Mouse (Mus musculus) hindbrain, embryonic 14.5 days (tissue): ENCODE measurements at regions not wholly inside any gene's neighbourhood (a gene's known extent, or its start where the extent isn't known, plus 50 kb on each side); places are given as distances from the start of the nearest gene placed in this dataset.

Experiments used
- ATAC-seq: fragments of 200-750 bp; cut with Nextera tagmentation; 2 replicates; pipeline ENCODE4 v1.8.0; 2017; ENCODE audit warnings: moderate number of reproducible peaks, mild to moderate bottlenecking, moderate TSS enrichment, moderate library complexity; ENCODE audit not compliant: low FRiP score
- DNase-seq: peaks from one replicate; pipeline ENCODE4 v3.0.0-alpha.2; 2015; ENCODE audit warnings: low spot score
- H3K27ac ChIP-seq: fragments of 300-500 bp; sonication (generic); 2 replicates; pipeline ENCODE4 v1.5.1; 2014; ENCODE audit warnings: mild to moderate bottlenecking, moderate library complexity
- H3K27me3 ChIP-seq: fragments of 300-500 bp; sonication (generic); 2 replicates; pipeline ENCODE4 v1.6.1; 2014; ENCODE audit warnings: mild to moderate bottlenecking, low read length, mixed read lengths; ENCODE audit not compliant: control insufficient read depth, insufficient read depth
- H3K36me3 ChIP-seq: fragments of 300-500 bp; sonication (generic); replicated peaks from 2 replicates; pipeline ENCODE4 v1.6.1; 2014; ENCODE audit not compliant: control insufficient read depth, insufficient read depth
- H3K4me1 ChIP-seq: fragments of 300-500 bp; sonication (generic); replicated peaks from 2 replicates; pipeline ENCODE4 v1.6.1; 2014; ENCODE audit warnings: antibody characterized with exemption, low read length, mixed read lengths; ENCODE audit not compliant: control insufficient read depth, insufficient read depth
- H3K4me2 ChIP-seq: fragments of 300-500 bp; sonication (generic); replicated peaks from 2 replicates; pipeline ENCODE4 v1.6.1; 2014; ENCODE audit warnings: mild to moderate bottlenecking, moderate library complexity
- H3K4me3 ChIP-seq: fragments of 300-500 bp; sonication (generic); replicated peaks from 2 replicates; pipeline ENCODE4 v1.5.1; 2014; ENCODE audit warnings: mild to moderate bottlenecking, low read length
- H3K9ac ChIP-seq: fragments of 300-500 bp; sonication (generic); 2 replicates; pipeline ENCODE4 v1.6.1; 2014
- H3K9me3 ChIP-seq: fragments of 300-500 bp; sonication (generic); 2 replicates; pipeline ENCODE4 v1.6.1; 2016; ENCODE audit warnings: low read length; ENCODE audit not compliant: control insufficient read depth
- WGBS: fragments of 180-500 bp; shearing (Covaris S2); extraction: QIAGEN DNeasy Blood & Tissue Kit; methylation state at CpG from one replicate; pipeline ENCODE4 v1.1.7; 2014; 5-methylcytosine and 5-hydroxymethylcytosine counted together

- DNase-seq (no peak), ATAC-seq (no peak; the same call in 1 of the 2 replicates)
- no peaks in the 10 kb centered on the region for H3K9me3 ChIP-seq
- H3K4me3 ChIP-seq = no peak overlapping the region
- WGBS = 42% methylated on average over 2 of the region's 2 CpGs
- no peak overlapping the region for H3K4me2 ChIP-seq
- no peaks in the 10 kb centered on the region for H3K36me3 ChIP-seq
- H3K27me3 ChIP-seq = no peaks in the 10 kb centered on the region
- no peak overlapping the region for H3K27ac ChIP-seq
- no peak overlapping the region for H3K9ac ChIP-seq
- H3K4me1 ChIP-seq = no peaks in the 10 kb centered on the region
Measured at GRCm38 (mm10) chr6:101525129-101525528, 147.4 kb upstream of the Pdzrn3 start.

- 96% methylated on average over 6 of the region's 6 CpGs for WGBS
- no peaks in the 10 kb centered on the region for H3K27me3 ChIP-seq
- no peaks in the 10 kb centered on the region for H3K4me1 ChIP-seq
- H3K9me3 ChIP-seq = no peaks in the 10 kb centered on the region
- no peak overlapping the region for H3K9ac ChIP-seq
- H3K4me3 ChIP-seq = no peak overlapping the region
- DNase-seq (no peak), ATAC-seq (no peak)
- H3K4me2 ChIP-seq = no peak overlapping the region
- H3K36me3 ChIP-seq = no peaks in the 10 kb centered on the region
- H3K27ac ChIP-seq = no peak overlapping the region
Measured at GRCm38 (mm10) chr6:101521316-101521715, 143.6 kb upstream of the Pdzrn3 start.

GRCm38 (mm10) chr6:101520755-101521154 is 143.1 kb upstream of the Pdzrn3 start:
- WGBS = 88% methylated on average over 3 of the region's 3 CpGs
- H3K27me3 ChIP-seq = no peaks in the 10 kb centered on the region

GRCm38 (mm10) chr6:101518904-101519701 is 141.4 kb upstream of the Pdzrn3 start:
- Histone ChIP-seq H3K9me3 (no peaks in the 10 kb centered on the region), H3K4me2 (no peak overlapping the region), H3K4me1 (no peaks in the 10 kb centered on the region), H3K9ac (no peak overlapping the region), H3K27ac (no peak overlapping the region), H3K4me3 (no peak overlapping the region), H3K27me3 (no peaks in the 10 kb centered on the region), H3K36me3 (no peaks in the 10 kb centered on the region)
- DNase-seq = no peak
- no peak for ATAC-seq
- WGBS = 50% methylated on average over 9 of the region's 9 CpGs

More at GRCm38 (mm10) chr6:101520755-101521154, 143.1 kb upstream of the Pdzrn3 start:
- H3K4me1 ChIP-seq = no peaks in the 10 kb centered on the region
- H3K36me3 ChIP-seq = no peaks in the 10 kb centered on the region
- H3K9ac ChIP-seq = no peak overlapping the region
- no peak for ATAC-seq
- no peaks in the 10 kb centered on the region for H3K9me3 ChIP-seq
- no peak overlapping the region for H3K27ac ChIP-seq
- H3K4me2 ChIP-seq = no peak overlapping the region
- no peak overlapping the region for H3K4me3 ChIP-seq
- DNase-seq = no peak

GRCm38 (mm10) chr6:101517584-101517983 is 139.9 kb upstream of the Pdzrn3 start:
- Histone ChIP-seq H3K27ac (no peak overlapping the region), H3K4me1 (no peaks in the 10 kb centered on the region), H3K4me3 (no peak overlapping the region), H3K9ac (no peak overlapping the region), H3K9me3 (no peaks in the 10 kb centered on the region), H3K36me3 (no peaks in the 10 kb centered on the region), H3K27me3 (no peaks in the 10 kb centered on the region), H3K4me2 (no peak overlapping the region)
- no peak for ATAC-seq
- no peak for DNase-seq
- 77% methylated on average over 2 of the region's 2 CpGs for WGBS

GRCm38 (mm10) chr6:101513696-101514095 is 136.0 kb upstream of the Pdzrn3 start:
- H3K27me3 ChIP-seq = no peaks in the 10 kb centered on the region
- H3K36me3 ChIP-seq = no peaks in the 10 kb centered on the region
- DNase-seq (no peak), ATAC-seq (no peak)
- no peaks in the 10 kb centered on the region for H3K4me1 ChIP-seq
- H3K27ac ChIP-seq = no peak overlapping the region
- no peaks in the 10 kb centered on the region for H3K9me3 ChIP-seq
- H3K4me3 ChIP-seq = no peak overlapping the region
- WGBS = 48% methylated on average over 2 of the region's 2 CpGs
- no peak overlapping the region for H3K9ac ChIP-seq
- no peak overlapping the region for H3K4me2 ChIP-seq

GRCm38 (mm10) chr6:101502149-101502548 is 124.5 kb upstream of the Pdzrn3 start:
- H3K4me3 ChIP-seq = no peak overlapping the region
- ATAC-seq = no peak
- no peak overlapping the region for H3K9ac ChIP-seq
- no peaks in the 10 kb centered on the region for H3K9me3 ChIP-seq
- no peaks in the 10 kb centered on the region for H3K27me3 ChIP-seq
- H3K27ac ChIP-seq = no peak overlapping the region
- 39% methylated on average over 5 of the region's 5 CpGs for WGBS
- H3K4me2 ChIP-seq = no peak overlapping the region
- H3K4me1 ChIP-seq = no peaks in the 10 kb centered on the region; the same call in 1 of the 2 replicates
- H3K36me3 ChIP-seq = no peaks in the 10 kb centered on the region
- DNase-seq = no peak

GRCm38 (mm10) chr6:101501716-101502115 is 124.0 kb upstream of the Pdzrn3 start:
- Histone ChIP-seq H3K27ac (no peak overlapping the region), H3K4me2 (no peak overlapping the region), H3K9me3 (no peaks in the 10 kb centered on the region), H3K4me1 (no peaks in the 10 kb centered on the region; the same call in 1 of the 2 replicates), H3K4me3 (no peak overlapping the region), H3K27me3 (no peaks in the 10 kb centered on the region), H3K36me3 (no peaks in the 10 kb centered on the region), H3K9ac (no peak overlapping the region)
- 84% methylated on average over 4 of the region's 4 CpGs for WGBS
- DNase-seq = no peak
- no peak for ATAC-seq

- Histone ChIP-seq H3K4me1 (no peaks in the 10 kb centered on the region; the same call in 1 of the 2 replicates), H3K27me3 (no peaks in the 10 kb centered on the region), H3K27ac (no peak overlapping the region), H3K36me3 (no peaks in the 10 kb centered on the region), H3K9me3 (no peaks in the 10 kb centered on the region), H3K4me2 (no peak overlapping the region), H3K9ac (no peak overlapping the region), H3K4me3 (no peak overlapping the region)
- no peak for ATAC-seq
- no peak for DNase-seq
Measured at GRCm38 (mm10) chr6:101500202-101500601, 122.5 kb upstream of the Pdzrn3 start.
